Mouse (Mus musculus) megakaryocyte, embryonic 14.5 days (primary cell): ENCODE data around the gene Pycr2.

Source experiments
- FLI1 ChIP-seq: IDR thresholded peaks from 2 replicates; pipeline ENCODE4 v1.6.1; 2012; ENCODE audit warnings: low read length, inconsistent platforms, mixed read lengths
- GATA1 ChIP-seq: IDR thresholded peaks from 3 replicates; pipeline ENCODE4 v1.6.1; 2012; ENCODE audit warnings: mixed read lengths, low read length, inconsistent platforms, borderline replicate concordance

- TF ChIP-seq GATA1 (no peak), FLI1 (no peak)
Measured at GRCm38 (mm10) chr1:180904815-180905080, 655 bp downstream of the Pycr2 start.
